Mouse (Mus musculus): ENCODE results near the gene Rad54l.

DNA sequence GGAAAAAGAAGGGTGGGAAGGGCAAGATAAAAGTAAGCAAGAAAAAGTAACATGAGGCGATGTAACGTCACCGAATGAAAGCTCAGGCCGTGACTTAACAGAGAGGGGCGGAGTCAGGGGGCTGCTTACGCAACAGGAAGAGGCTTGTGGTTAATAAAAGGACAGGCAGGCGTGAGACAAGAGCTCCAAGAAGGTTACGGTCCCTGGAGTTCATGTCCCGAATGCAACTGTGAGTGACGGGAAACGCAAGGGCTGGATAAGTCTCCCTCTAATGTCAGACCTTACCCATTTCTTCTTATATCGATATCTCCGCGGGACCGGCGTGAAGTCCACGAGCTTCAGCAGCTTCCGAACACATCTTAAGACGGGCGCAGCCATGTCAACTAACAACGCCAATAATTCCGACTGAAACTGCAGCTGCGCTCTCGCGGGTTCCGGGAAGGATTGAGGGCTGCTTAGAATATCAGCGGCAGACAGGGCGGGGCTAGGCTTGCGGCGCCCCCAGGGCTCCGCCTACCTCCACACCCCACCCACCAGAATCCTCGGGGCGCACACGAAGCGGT lies 70.0 kb downstream of the Rad54l start, which contains the start of gene Nsun4:
- TF ChIP-seq POLR2A (IDR thresholded peaks at IDR 0.05; ENCODE audit: low read depth, low read length) (peak; percentile 67), CTCF (IDR thresholded peaks at IDR 0.05; ENCODE audit: extremely low read depth, insufficient read depth, insufficient read length, insufficient replicate concordance) (no peak)
